Mouse (Mus musculus) G1E (cell line): ENCODE measurements around the gene Ghsr. TPM values are rescaled to one million over a fixed set of nuclear protein-coding genes. Genes with fewer than 3 reads are reported as not detected.

Experiments used
- ATAC-seq: 2 replicates; pipeline ENCODE4 v1.8.0; 2016; ENCODE audit warnings: mild to moderate bottlenecking; ENCODE audit not compliant: insufficient number of reproducible peaks, poor library complexity, low FRiP score, severe bottlenecking; ENCODE audit errors: extremely low read depth
- DNase-seq: peaks from one replicate; pipeline ENCODE4 v3.0.0; 2012; ENCODE audit warnings: low spot score
- H3K27me3 ChIP-seq: 2 replicates; pipeline ENCODE4 v1.6.1; 2012; ENCODE audit warnings: mild to moderate bottlenecking, low read length, inconsistent platforms; ENCODE audit not compliant: insufficient read depth
- H3K36me3 ChIP-seq: replicated peaks from 2 replicates; pipeline ENCODE3; 2012; ENCODE audit warnings: mild to moderate bottlenecking, inconsistent platforms
- H3K4me1 ChIP-seq: 2 replicates; pipeline ENCODE4 v1.6.1; 2012; ENCODE audit warnings: low read depth, low read length, inconsistent platforms, mixed read lengths; ENCODE audit not compliant: insufficient read depth
- H3K4me3 ChIP-seq: 2 replicates; pipeline ENCODE4 v1.5.1; 2012; ENCODE audit warnings: low read depth, mild to moderate bottlenecking, inconsistent platforms, low read length, moderate library complexity, mixed read lengths
- H3K9me3 ChIP-seq: replicated peaks from 2 replicates; pipeline ENCODE4 v1.6.1; 2012; ENCODE audit warnings: inconsistent platforms
- CTCF ChIP-seq: IDR thresholded peaks from 2 replicates; pipeline ENCODE4 v1.5.1; 2012; ENCODE audit warnings: low read depth, low read length, inconsistent platforms, mixed read lengths
- GATA1 ChIP-seq: IDR thresholded peaks from 2 replicates; pipeline ENCODE4 v1.6.1; 2012; ENCODE audit warnings: borderline replicate concordance, low read length, inconsistent platforms, mixed read lengths
- GATA2 ChIP-seq: IDR thresholded peaks from 2 replicates; pipeline ENCODE4 v1.6.1; 2012; ENCODE audit warnings: low read depth, low read length, inconsistent platforms, borderline replicate concordance
- POLR2AphosphoS5 ChIP-seq: IDR thresholded peaks from 2 replicates; pipeline ENCODE4 v1.6.1; 2012; ENCODE audit warnings: low read depth, low read length, inconsistent platforms; ENCODE audit not compliant: insufficient replicate concordance
- TAL1 ChIP-seq: conservative IDR thresholded peaks from 2 replicates; pipeline ENCODE4 v1.6.1; 2012; ENCODE audit warnings: low read depth, low read length, inconsistent platforms, mixed read lengths
- polyA plus RNA-seq: library from polyadenylated mRNA; stranded (reverse); fragments of >175 nt; gene quantifications from 2 replicates; pipeline ENCODE4 v1.2.3, GENCODE M21; 2012
- total RNA-seq, 2 experiments: library from RNA; stranded (forward) in 1 of 2; stranded (reverse) in 1 of 2; fragments of 200-1000 nt in 1 of 2; fragments of >200 nt in 1 of 2; fragmentation: Nextera tagmentation in 1 of 2; gene quantifications; 2 replicates each; pipeline ENCODE4 v1.2.3; 2014 to 2017

Ghsr gene
- total RNA-seq (2014; fragmentation: Nextera tagmentation) (not detected in 2 replicates), total RNA-seq (2017) (under 0.01 and 0.16 TPM in 2 replicates), polyA plus RNA-seq (not detected in 2 replicates)

- no peak for TF ChIP-seq GATA1
- DNase-seq: no peak
- Histone ChIP-seq H3K27me3 (peaks cover 9% of the 10 kb centered on the region; the same call in 1 of the 2 replicates), H3K4me1 (no peaks in the 10 kb centered on the region; the same call in 1 of the 2 replicates), H3K4me3 (0 out of 2 replicates have a peak within 1 kb of the TSS, but pooled peaks have one; percentile 12), H3K36me3 (no peaks in the 10 kb centered on the region), H3K9me3 (no peaks in the 10 kb centered on the region)
- no peak for ATAC-seq
These were observed at the start of gene Ghsr for GRCm38 (mm10) chr3:27371276-27371621. Ghsr (plus strand) TSS chr3:27371351.

- DNase-seq: no peak
- Histone ChIP-seq H3K27me3 (no peaks in the 10 kb centered on the region), H3K4me1 (peaks cover 31% of the 10 kb centered on the region), H3K36me3 (peaks cover 34% of the 10 kb centered on the region), H3K4me3 (no peak overlapping the region), H3K9me3 (no peaks in the 10 kb centered on the region)
- ATAC-seq: no peak
- no peak for TF ChIP-seq CTCF
- TF ChIP-seq GATA2: no peak
- TF ChIP-seq GATA1: no peak
- TF ChIP-seq TAL1: no peak
- no peak for TF ChIP-seq POLR2AphosphoS5
These were observed 48.6 kb upstream of the Ghsr start for GRCm38 (mm10) chr3:27322591-27322990.

GRCm38 (mm10) chr3:27323551-27323950 lies 47.6 kb upstream of the Ghsr start:
- Histone ChIP-seq H3K27me3 (no peaks in the 10 kb centered on the region), H3K36me3 (peaks cover 43% of the 10 kb centered on the region), H3K4me1 (peaks cover 30% of the 10 kb centered on the region), H3K4me3 (no peak overlapping the region), H3K9me3 (no peaks in the 10 kb centered on the region)
- TF ChIP-seq POLR2AphosphoS5: no peak
- no peak for TF ChIP-seq GATA2
- no peak for TF ChIP-seq GATA1
- TF ChIP-seq TAL1: no peak
- no peak for TF ChIP-seq CTCF
- DNase-seq: no peak
- no peak for ATAC-seq

GRCm38 (mm10) chr3:27326633-27327191 lies 44.4 kb upstream of the Ghsr start:
- DNase-seq: no peak

GRCm38 (mm10) chr3:27330706-27331105 lies 40.4 kb upstream of the Ghsr start:
- Histone ChIP-seq H3K4me3 (no peak overlapping the region), H3K27me3 (no peaks in the 10 kb centered on the region), H3K4me1 (peaks cover 5% of the 10 kb centered on the region; the same call in 1 of the 2 replicates), H3K9me3 (no peaks in the 10 kb centered on the region), H3K36me3 (peaks cover 59% of the 10 kb centered on the region)
- no peak for TF ChIP-seq TAL1
- TF ChIP-seq GATA1: no peak
- DNase-seq: no peak
- ATAC-seq: no peak

More at GRCm38 (mm10) chr3:27326633-27327191, 44.4 kb upstream of the Ghsr start:
- H3K9me3 ChIP-seq: no peaks in the 10 kb centered on the region
- H3K4me1 ChIP-seq: peaks cover 12% of the 10 kb centered on the region
- no peaks in the 10 kb centered on the region for H3K27me3 ChIP-seq
- no peak for ATAC-seq
- H3K4me3 ChIP-seq: no peak overlapping the region
- TF ChIP-seq POLR2AphosphoS5 (no peak), GATA1 (no peak), GATA2 (no peak), TAL1 (no peak), CTCF (no peak)
- peaks cover 54% of the 10 kb centered on the region for H3K36me3 ChIP-seq

- TF ChIP-seq TAL1 (no peak), GATA2 (no peak), GATA1 (no peak), POLR2AphosphoS5 (no peak), CTCF (no peak)
- Histone ChIP-seq H3K9me3 (no peaks in the 10 kb centered on the region), H3K36me3 (peaks cover 30% of the 10 kb centered on the region), H3K27me3 (peaks cover 6% of the 10 kb centered on the region; the same call in 1 of the 2 replicates), H3K4me3 (no peak overlapping the region), H3K4me1 (peaks cover 6% of the 10 kb centered on the region; the same call in 1 of the 2 replicates)
- peak; percentile 54; the same call in 1 of the 2 replicates for ATAC-seq
- DNase-seq: peak; percentile 12
These were observed 32.7 kb upstream of the Ghsr start for GRCm38 (mm10) chr3:27338437-27338836.

GRCm38 (mm10) chr3:27338887-27339286 lies 32.3 kb upstream of the Ghsr start:
- peaks cover 6% of the 10 kb centered on the region for H3K27me3 ChIP-seq
- no peak for ATAC-seq
- peaks cover 7% of the 10 kb centered on the region for H3K4me1 ChIP-seq
- no peak overlapping the region for H3K4me3 ChIP-seq
- TF ChIP-seq GATA1 (no peak), POLR2AphosphoS5 (no peak), CTCF (no peak), GATA2 (no peak)
- H3K9me3 ChIP-seq: no peaks in the 10 kb centered on the region
- no peak for DNase-seq
- H3K36me3 ChIP-seq: peaks cover 27% of the 10 kb centered on the region
